Mouse (Mus musculus) erythroblast, embryonic 14.5 days (primary cell): ENCODE measurements around the gene Pik3r2.

ENCODE experiments used
- GATA1 ChIP-seq: IDR thresholded peaks from 2 replicates; pipeline ENCODE4 v1.6.1; 2012; ENCODE audit warnings: low read length, inconsistent platforms, mixed read lengths
- TAL1 ChIP-seq: IDR thresholded peaks from 3 replicates; pipeline ENCODE4 v1.6.1; 2012; ENCODE audit warnings: low read length, inconsistent platforms, mixed read lengths

DNA sequence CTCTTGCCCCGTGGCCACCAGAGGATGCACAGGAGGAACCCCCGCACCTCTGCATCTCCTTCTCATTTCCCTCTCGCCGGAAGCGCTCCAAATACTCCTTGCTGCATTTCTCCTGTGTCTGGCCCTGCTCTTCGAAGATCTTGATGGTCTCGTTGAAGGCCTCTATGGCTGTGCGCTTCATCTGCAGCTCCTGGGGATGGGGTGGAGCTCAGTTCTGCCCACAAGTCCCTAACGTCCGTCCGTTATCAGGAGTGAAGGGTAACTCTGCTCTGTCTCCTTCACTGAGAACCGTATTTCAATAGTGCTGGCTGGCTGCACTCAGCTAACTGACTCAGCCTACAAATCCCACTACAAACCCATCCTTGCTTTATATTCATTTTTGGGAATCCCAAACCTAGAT, 6.7 kb downstream of the Pik3r2 start:
- TF ChIP-seq TAL1 (no peak), GATA1 (no peak)
